Comparison of ENCODE assay signal across 20 mouse cellular contexts in the genomic region with DNA sequence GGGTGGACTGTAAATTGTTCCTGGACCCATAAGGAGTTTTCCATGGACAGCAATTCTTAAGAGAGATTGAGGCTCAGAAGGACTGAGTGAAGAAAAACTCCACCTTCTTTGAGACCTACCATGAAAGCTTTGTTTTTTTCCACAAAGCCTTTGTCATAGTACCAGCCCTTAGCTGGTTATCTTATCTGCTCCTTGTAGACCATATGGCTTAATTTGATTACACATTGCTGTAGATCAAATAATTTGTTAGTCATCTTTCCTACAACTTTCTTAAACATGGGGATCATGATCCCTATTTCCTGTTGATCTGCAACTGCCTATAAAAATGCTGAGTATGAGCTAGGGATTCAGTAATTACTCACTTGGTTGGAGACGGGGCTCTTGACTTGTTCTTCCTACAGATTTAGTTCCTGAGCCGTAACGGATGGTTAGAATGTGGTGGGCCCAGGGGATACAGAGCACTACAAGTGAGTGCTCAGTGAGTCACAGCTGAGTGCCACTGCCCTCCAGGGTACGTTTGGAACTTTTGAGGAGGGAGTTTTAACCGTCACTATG. TPM values are rescaled to one million over a fixed set of nuclear protein-coding genes. Genes with fewer than 3 reads are reported as not detected.
DNase-seq lines count a peak whose midpoint lies in the region; ATAC-seq and TF ChIP-seq lines count a peak whose summit lies in the region.
"Had no signal": no experiment of that assay in that cellular context is flagged by ENCODE, and none has a peak within 500 bp of the region (broad histone marks: within the 10 kb centered on the region; RNA-seq: fewer than 3 reads in every experiment).

No protein-coding gene starts in this region.

- DNase-seq in kidney, postnatal 0 days (ENCODE audit: low spot score) = peak; percentile 68
- DNase-seq in kidney, adult 8-10 months = no peak
- no peak for DNase-seq in gastrocnemius, postnatal 14 days
- no peak for DNase-seq in midbrain, embryonic 10.5 days (ENCODE audit: low spot score)
- DNase-seq: cerebellum, adult 8-10 months; gastrocnemius, postnatal 36 days; kidney, adult 9 months; layer of hippocampus, adult 9-11 months; left cerebral cortex, postnatal 4 days; midbrain, embryonic 14.5 days; thymus, adult 18-20 months had no signal

- peaks cover 22% of the 10 kb centered on the region for H3K4me1 ChIP-seq in kidney, postnatal 0 days (replicated peaks; ENCODE audit: insufficient read depth, low read length)
- H3K4me1 ChIP-seq in embryonic fibroblast, embryonic 13.5 days (ENCODE audit: control insufficient read depth, insufficient read depth, low read length) = peaks cover 25% of the 10 kb centered on the region
- peaks cover 15% of the 10 kb centered on the region for H3K4me1 ChIP-seq in olfactory bulb, adult 2 months (ENCODE audit: control insufficient read depth, insufficient read depth, low read length)
- peaks cover 16% of the 10 kb centered on the region for H3K4me1 ChIP-seq in midbrain, embryonic 10.5 days

- no peak overlapping the region for H3K4me3 ChIP-seq in kidney, postnatal 0 days (replicated peaks; ENCODE audit: low read depth, low read length)
- no peak overlapping the region for H3K4me3 ChIP-seq in C2C12 (ENCODE audit: insufficient read depth, poor library complexity, severe bottlenecking)
- no peak overlapping the region for H3K4me3 ChIP-seq in embryonic fibroblast, embryonic 13.5 days (ENCODE audit: insufficient read depth, low read length)
- no peak overlapping the region for H3K4me3 ChIP-seq in olfactory bulb, adult 2 months (ENCODE audit: insufficient read depth, low read depth, low read length)
- no peak overlapping the region for H3K4me3 ChIP-seq in midbrain, embryonic 10.5 days
- H3K4me3 ChIP-seq: erythroblast, embryonic 14.5 days; hindbrain, embryonic 15.5 days had no signal

- no peak overlapping the region for H3ac ChIP-seq in C2C12 (ENCODE audit: control insufficient read depth, insufficient read length, low read depth)

- intact Hi-C loops in gastrocnemius, postnatal 14 days (cut with DNase I; ENCODE audit: low total_unique reads) = no loop called here

- WGBS in kidney, postnatal 0 days = 15% methylated on average over 5 of the region's 5 CpGs
- 62% methylated on average over 5 of the region's 5 CpGs for WGBS in olfactory bulb, adult 2 months
- WGBS in midbrain, embryonic 10.5 days = 67% methylated on average over 5 of the region's 5 CpGs

- ATAC-seq in kidney, postnatal 0 days (replicated peaks; ENCODE audit: low FRiP score, low read depth) = no peak; the same call in 1 of the 2 replicates
- ATAC-seq: lung, postnatal 0 days had no signal

- H3K36me3 ChIP-seq in kidney, postnatal 0 days (ENCODE audit: insufficient read depth, low read length) = no peaks in the 10 kb centered on the region
- H3K36me3 ChIP-seq in C2C12 (ENCODE audit: control insufficient read depth, insufficient read depth) = peaks cover 9% of the 10 kb centered on the region
- H3K36me3 ChIP-seq in midbrain, embryonic 10.5 days = peaks cover 8% of the 10 kb centered on the region
- H3K36me3 ChIP-seq: hindbrain, embryonic 15.5 days had no signal

- H3K79me3 ChIP-seq in C2C12 (ENCODE audit: low read depth) = peaks cover 66% of the 10 kb centered on the region

- no peak for TF ChIP-seq CTCF in kidney, postnatal 0 days (IDR thresholded peaks at IDR 0.05; ENCODE audit: low read depth)
- no peak for TF ChIP-seq CTCF in C2C12 (IDR thresholded peaks at IDR 0.05; ENCODE audit: control insufficient read depth, insufficient read depth, insufficient read length)
- no peak for TF ChIP-seq CTCF in embryonic fibroblast, embryonic 13.5 days (IDR thresholded peaks at IDR 0.05; ENCODE audit: borderline replicate concordance, insufficient read depth, low read length)
- no peak for TF ChIP-seq CTCF in olfactory bulb, adult 2 months (IDR thresholded peaks at IDR 0.05; ENCODE audit: insufficient read depth, low read depth, low read length)

- H3K27ac ChIP-seq in kidney, postnatal 0 days = peak overlapping the region; percentile 57
- peak overlapping the region; percentile 20; the same call in 1 of the 2 replicates for H3K27ac ChIP-seq in embryonic fibroblast, embryonic 13.5 days (ENCODE audit: insufficient read depth, low read length)
- H3K27ac ChIP-seq in olfactory bulb, adult 2 months (ENCODE audit: insufficient read depth, low read depth, low read length) = 0 out of 2 replicates have a peak overlapping the region, but pooled peaks have one; percentile 32
- no peak overlapping the region for H3K27ac ChIP-seq in midbrain, embryonic 10.5 days (replicated peaks)
- H3K27ac ChIP-seq: hindbrain, embryonic 15.5 days had no signal

- no peak overlapping the region for H3K9ac ChIP-seq in kidney, postnatal 0 days (ENCODE audit: low read depth, low read length)
- H3K9ac ChIP-seq: hindbrain, embryonic 15.5 days had no signal

- H3K79me2 ChIP-seq in C2C12 (ENCODE audit: control insufficient read depth, insufficient read depth) = peaks cover 97% of the 10 kb centered on the region

- TF ChIP-seq POLR2A in embryonic fibroblast, embryonic 13.5 days (IDR thresholded peaks at IDR 0.05; ENCODE audit: low read depth, low read length) = no peak
- no peak for TF ChIP-seq POLR2A in olfactory bulb, adult 2 months (IDR thresholded peaks at IDR 0.05; ENCODE audit: insufficient read depth, low read depth, low read length)

- H3K27me3 ChIP-seq in kidney, postnatal 0 days (ENCODE audit: insufficient read depth, low read length) = no peaks in the 10 kb centered on the region
- H3K27me3 ChIP-seq in C2C12 (ENCODE audit: control insufficient read depth, insufficient read depth, insufficient read length) = no peaks in the 10 kb centered on the region
- no peaks in the 10 kb centered on the region for H3K27me3 ChIP-seq in midbrain, embryonic 10.5 days (ENCODE audit: low read depth, poor library complexity, severe bottlenecking)
- H3K27me3 ChIP-seq: hindbrain, embryonic 15.5 days had no signal

- H3K4me2 ChIP-seq in kidney, postnatal 0 days (ENCODE audit: low read length) = no peak overlapping the region
- H3K4me2 ChIP-seq: hindbrain, embryonic 15.5 days had no signal

- no peaks in the 10 kb centered on the region for H3K9me3 ChIP-seq in kidney, postnatal 0 days (replicated peaks; ENCODE audit: low read length)
- H3K9me3 ChIP-seq in midbrain, embryonic 10.5 days (replicated peaks) = no peaks in the 10 kb centered on the region
- H3K9me3 ChIP-seq: hindbrain, embryonic 15.5 days had no signal

TF ChIP-seq in C2C12, 6 proteins besides CTCF, POLR2A, EP300 and RAD21:
- TF ChIP-seq MYOD1 (IDR thresholded peaks at IDR 0.05; ENCODE audit: control insufficient read depth, insufficient read length, low read depth) = no peak
- no peak for TF ChIP-seq MYOG (IDR thresholded peaks at IDR 0.05; ENCODE audit: control insufficient read depth, extremely low read depth, insufficient read length)
- TF ChIP-seq FOSL1 (IDR thresholded peaks at IDR 0.05; ENCODE audit: insufficient read depth, low read length, poor library complexity, severe bottlenecking) = peak; percentile 24
- TF ChIP-seq MAX (IDR thresholded peaks at IDR 0.05) = peak; percentile 48

RNA-seq across cellular contexts. Expression of gene Mink1, which starts 9.7 kb away (rescaled TPM):
- 11.5 and 12.1 TPM in 2 replicates for polyA plus RNA-seq in kidney, postnatal 0 days (2015; fragmentation: Nextera tagmentation; extraction: Ambion mirVana)
- polyA plus RNA-seq in C2C12 (2012; fragmentation: generic; extraction: Trizol) = 34.5 TPM
- polyA plus RNA-seq in embryonic fibroblast, embryonic 13.5 days (2011; ENCODE audit: insufficient read length, low read depth, missing spikeins) = 36.2 and 37.0 TPM in 2 replicates
- 190 TPM in 1 of 2 replicates, not detected in the other for polyA plus RNA-seq in olfactory bulb, adult 2 months (2012; ENCODE audit: insufficient read depth, insufficient read length, low replicate concordance, missing spikeins)
- 10 to 100 TPM; 26.1 to 27.7 TPM for total RNA-seq in gastrocnemius, postnatal 14 days (2021)
- polyA plus RNA-seq in midbrain, embryonic 10.5 days (2016; fragmentation: Nextera tagmentation; extraction: Ambion mirVana) = 10.3 and 12.6 TPM in 2 replicates

RNA-seq across cellular contexts. Expression of gene Pld2, which starts 32.6 kb away (rescaled TPM):
- polyA plus RNA-seq in kidney, postnatal 0 days (2015; fragmentation: Nextera tagmentation; extraction: Ambion mirVana) = 6.7 and 7.2 TPM in 2 replicates
- polyA plus RNA-seq in C2C12 (2012; fragmentation: generic; extraction: Trizol) = 9.3 TPM
- polyA plus RNA-seq in embryonic fibroblast, embryonic 13.5 days (2011; ENCODE audit: insufficient read length, low read depth, missing spikeins) = 19.7 and 23.3 TPM in 2 replicates
- not detected in 2 replicates for polyA plus RNA-seq in olfactory bulb, adult 2 months (2012; ENCODE audit: insufficient read depth, insufficient read length, low replicate concordance, missing spikeins)
- 10 to 100 TPM; 15.9 to 17.1 TPM for total RNA-seq in gastrocnemius, postnatal 14 days (2021)
- 3.5 and 4.1 TPM in 2 replicates for polyA plus RNA-seq in midbrain, embryonic 10.5 days (2016; fragmentation: Nextera tagmentation; extraction: Ambion mirVana)

RNA-seq across cellular contexts. Expression of gene Gm40193, which starts 39.7 kb away (rescaled TPM):
- not detected in 2 replicates for polyA plus RNA-seq in kidney, postnatal 0 days (2015; fragmentation: Nextera tagmentation; extraction: Ambion mirVana)
- not detected for polyA plus RNA-seq in C2C12 (2012; fragmentation: generic; extraction: Trizol)
- polyA plus RNA-seq in embryonic fibroblast, embryonic 13.5 days (2011; ENCODE audit: insufficient read length, low read depth, missing spikeins) = not detected in 2 replicates
- polyA plus RNA-seq in olfactory bulb, adult 2 months (2012; ENCODE audit: insufficient read depth, insufficient read length, low replicate concordance, missing spikeins) = not detected in 2 replicates
- not detected for total RNA-seq in gastrocnemius, postnatal 14 days (2021)
- not detected in 2 replicates for polyA plus RNA-seq in midbrain, embryonic 10.5 days (2016; fragmentation: Nextera tagmentation; extraction: Ambion mirVana)
- total RNA-seq: adrenal gland, adult 18-20 months; gastrocnemius, postnatal 36 days; left cerebral cortex, postnatal 4 days had no signal
- polyA plus RNA-seq: erythroblast, embryonic 14.5 days; heart, embryonic 16.5 days; hindbrain, embryonic 15.5 days; lung, postnatal 0 days; midbrain, embryonic 14.5 days; neural tube, embryonic 14.5 days had no signal

RNA-seq across cellular contexts. Expression of gene 4930544D05Rik, which starts 43.2 kb away (rescaled TPM):
- not detected in 2 replicates for polyA plus RNA-seq in kidney, postnatal 0 days (2015; fragmentation: Nextera tagmentation; extraction: Ambion mirVana)
- polyA plus RNA-seq in C2C12 (2012; fragmentation: generic; extraction: Trizol) = not detected
- not detected in 2 replicates for polyA plus RNA-seq in embryonic fibroblast, embryonic 13.5 days (2011; ENCODE audit: insufficient read length, low read depth, missing spikeins)
- not detected in 2 replicates for polyA plus RNA-seq in olfactory bulb, adult 2 months (2012; ENCODE audit: insufficient read depth, insufficient read length, low replicate concordance, missing spikeins)
- not detected for total RNA-seq in gastrocnemius, postnatal 14 days (2021)
- polyA plus RNA-seq in midbrain, embryonic 10.5 days (2016; fragmentation: Nextera tagmentation; extraction: Ambion mirVana) = not detected in 2 replicates
- total RNA-seq: adrenal gland, adult 18-20 months; gastrocnemius, postnatal 36 days; left cerebral cortex, postnatal 4 days had no signal
- polyA plus RNA-seq: erythroblast, embryonic 14.5 days; heart, embryonic 16.5 days; hindbrain, embryonic 15.5 days; lung, postnatal 0 days; midbrain, embryonic 14.5 days; neural tube, embryonic 14.5 days had no signal

RNA-seq across cellular contexts. Expression of gene Chrne, which starts 46.6 kb away (rescaled TPM):
- polyA plus RNA-seq in kidney, postnatal 0 days (2015; fragmentation: Nextera tagmentation; extraction: Ambion mirVana) = 0.25 and 0.29 TPM in 2 replicates
- 0.08 TPM for polyA plus RNA-seq in C2C12 (2012; fragmentation: generic; extraction: Trizol)
- polyA plus RNA-seq in embryonic fibroblast, embryonic 13.5 days (2011; ENCODE audit: insufficient read length, low read depth, missing spikeins) = not detected in 2 replicates
- not detected in 2 replicates for polyA plus RNA-seq in olfactory bulb, adult 2 months (2012; ENCODE audit: insufficient read depth, insufficient read length, low replicate concordance, missing spikeins)
- total RNA-seq in gastrocnemius, postnatal 14 days (2021) = 10 to 100 TPM; 38.7 to 39.4 TPM
- not detected in 2 replicates for polyA plus RNA-seq in midbrain, embryonic 10.5 days (2016; fragmentation: Nextera tagmentation; extraction: Ambion mirVana)
- total RNA-seq: left cerebral cortex, postnatal 4 days had no signal
- polyA plus RNA-seq: heart, embryonic 16.5 days; lung, postnatal 0 days; midbrain, embryonic 14.5 days; neural tube, embryonic 14.5 days had no signal
